Mouse (Mus musculus) ES-E14 (cell line): Measurements from ENCODE around the gene Tubg1.

Source experiments
- CHD2 ChIP-seq: IDR thresholded peaks from 2 replicates; pipeline ENCODE4 v1.6.1; 2014; ENCODE audit warnings: mild to moderate bottlenecking, low read depth, low read length, inconsistent platforms
- ZC3H11A ChIP-seq: IDR thresholded peaks from 2 replicates; pipeline ENCODE4 v1.6.1; 2012; ENCODE audit warnings: low read depth, mild to moderate bottlenecking, inconsistent platforms, low read length, borderline replicate concordance
- ZNF384 ChIP-seq: IDR thresholded peaks from 2 replicates; pipeline ENCODE4 v1.6.1; 2012; ENCODE audit warnings: low read depth, low read length, inconsistent platforms

DNA sequence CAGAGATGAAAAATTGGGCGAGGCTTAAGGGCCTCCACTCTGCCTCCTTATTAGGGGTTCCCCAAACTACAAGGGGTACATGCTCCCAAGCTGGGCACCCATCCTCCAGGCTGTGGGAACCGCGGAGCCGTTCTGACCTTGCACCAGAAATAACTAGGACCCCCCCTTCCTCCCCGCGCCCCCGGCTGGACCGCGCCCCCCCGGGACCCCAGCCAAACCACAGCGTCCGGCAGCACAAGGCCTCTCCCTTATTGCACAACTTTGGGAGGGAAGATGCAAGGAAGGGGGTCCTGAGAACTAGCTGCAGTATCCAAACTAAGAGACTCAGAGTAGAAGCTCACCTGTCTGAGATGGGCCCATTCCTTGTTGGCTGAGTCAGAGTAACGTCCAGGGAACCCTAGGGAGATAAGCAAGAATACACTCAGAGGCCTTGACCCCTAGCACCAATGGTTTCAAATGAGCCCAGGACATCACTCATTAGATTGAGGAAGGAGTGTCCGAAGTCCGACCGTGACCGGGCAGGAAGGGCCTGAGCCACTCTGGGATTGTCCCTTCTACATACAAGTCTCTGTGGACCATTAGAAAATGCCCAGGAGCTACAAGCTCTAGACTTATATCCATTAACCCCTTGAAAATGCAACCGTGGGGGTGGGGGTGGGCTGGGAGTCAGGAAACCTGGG is 48.7 kb downstream of the Tubg1 start:
- TF ChIP-seq ZNF384 (no peak), CHD2 (no peak), ZC3H11A (no peak)
